Mouse (Mus musculus) bone marrow macrophage, adult 2 months (primary cell): ENCODE data around the gene Gm20388. TPM values are rescaled to one million over a fixed set of nuclear protein-coding genes. Genes with fewer than 3 reads are reported as not detected.

Source experiments
- H3K27ac ChIP-seq: 2 replicates; pipeline ENCODE4 v1.5.1; 2012; ENCODE audit warnings: low read depth, low read length; ENCODE audit not compliant: insufficient read depth
- H3K4me1 ChIP-seq: 2 replicates; pipeline ENCODE4 v1.6.1; 2012; ENCODE audit warnings: low read length; ENCODE audit not compliant: control insufficient read depth, insufficient read depth
- H3K4me3 ChIP-seq: 2 replicates; pipeline ENCODE4 v1.5.1; 2012; ENCODE audit warnings: mild to moderate bottlenecking, low read length, moderate library complexity; ENCODE audit not compliant: insufficient read depth
- CTCF ChIP-seq: IDR thresholded peaks from 2 replicates; pipeline ENCODE4 v1.5.1; 2012; ENCODE audit warnings: low read depth, mild to moderate bottlenecking, low read length, moderate library complexity
- POLR2A ChIP-seq: IDR thresholded peaks from 2 replicates; pipeline ENCODE4 v1.6.1; 2012; ENCODE audit warnings: mild to moderate bottlenecking, low read depth, low read length, borderline replicate concordance
- polyA plus RNA-seq: library from polyadenylated mRNA; stranded (reverse); fragments of >200 nt; gene quantifications from 2 replicates; pipeline ENCODE4 v1.2.4, GENCODE M21; 2012; ENCODE audit not compliant: missing spikeins, insufficient read depth, insufficient read length

The Gm20388 gene
- polyA plus RNA-seq, 1 experiment = 32.7 TPM

- H3K4me1 ChIP-seq = peaks cover 32% of the 10 kb centered on the region
- H3K4me3 ChIP-seq = no peak overlapping the region
- TF ChIP-seq POLR2A = no peak
- TF ChIP-seq CTCF = no peak
- no peak overlapping the region for H3K27ac ChIP-seq
Measured at GRCm38 (mm10) chr8:120548313-120548761, 637.7 kb downstream of the Gm20388 start.

GRCm38 (mm10) chr8:120549321-120549921 lies 638.8 kb downstream of the Gm20388 start:
- TF ChIP-seq POLR2A (no peak), CTCF (no peak)
- Histone ChIP-seq H3K4me1 (peaks cover 22% of the 10 kb centered on the region), H3K4me3 (no peak overlapping the region), H3K27ac (no peak overlapping the region)

GRCm38 (mm10) chr8:120549922-120550321 lies 639.3 kb downstream of the Gm20388 start:
- no peak overlapping the region for H3K4me3 ChIP-seq
- H3K4me1 ChIP-seq = peaks cover 17% of the 10 kb centered on the region
- no peak for TF ChIP-seq CTCF
- TF ChIP-seq POLR2A = no peak
- no peak overlapping the region for H3K27ac ChIP-seq

GRCm38 (mm10) chr8:120550430-120550829 lies 639.8 kb downstream of the Gm20388 start:
- H3K4me1 ChIP-seq = peaks cover 17% of the 10 kb centered on the region
- no peak overlapping the region for H3K4me3 ChIP-seq
- H3K27ac ChIP-seq = no peak overlapping the region
- TF ChIP-seq POLR2A (no peak), CTCF (no peak)

GRCm38 (mm10) chr8:120550937-120551676 lies 640.5 kb downstream of the Gm20388 start:
- Histone ChIP-seq H3K27ac (no peak overlapping the region), H3K4me3 (no peak overlapping the region), H3K4me1 (peaks cover 17% of the 10 kb centered on the region)
- no peak for TF ChIP-seq POLR2A

GRCm38 (mm10) chr8:120551677-120551980 lies 641.0 kb downstream of the Gm20388 start:
- H3K27ac ChIP-seq = no peak overlapping the region
- peaks cover 16% of the 10 kb centered on the region for H3K4me1 ChIP-seq
- TF ChIP-seq POLR2A (no peak), CTCF (no peak)
- H3K4me3 ChIP-seq = no peak overlapping the region

GRCm38 (mm10) chr8:120552509-120552908 lies 641.9 kb downstream of the Gm20388 start:
- TF ChIP-seq CTCF (no peak), POLR2A (no peak)
- no peak overlapping the region for H3K4me3 ChIP-seq
- peaks cover 15% of the 10 kb centered on the region for H3K4me1 ChIP-seq
- no peak overlapping the region for H3K27ac ChIP-seq

GRCm38 (mm10) chr8:120553441-120554123 lies 642.9 kb downstream of the Gm20388 start:
- H3K4me1 ChIP-seq = peaks cover 20% of the 10 kb centered on the region
- no peak overlapping the region for H3K4me3 ChIP-seq
- TF ChIP-seq CTCF = no peak
- TF ChIP-seq POLR2A = no peak
- no peak overlapping the region for H3K27ac ChIP-seq

- TF ChIP-seq POLR2A (no peak), CTCF (no peak)
- H3K27ac ChIP-seq = no peak overlapping the region
- H3K4me3 ChIP-seq = no peak overlapping the region
- peaks cover 23% of the 10 kb centered on the region for H3K4me1 ChIP-seq
Measured at GRCm38 (mm10) chr8:120554466-120555039, 643.9 kb downstream of the Gm20388 start.

- no peak for TF ChIP-seq POLR2A
- no peak for TF ChIP-seq CTCF
- no peak overlapping the region for H3K4me3 ChIP-seq
- H3K4me1 ChIP-seq = peaks cover 16% of the 10 kb centered on the region
- H3K27ac ChIP-seq = no peak overlapping the region
Measured at GRCm38 (mm10) chr8:120556198-120556892, 645.7 kb downstream of the Gm20388 start.
